Mouse (Mus musculus) myocyte (in vitro differentiated cells): ENCODE results near the gene Cenpp.

Experiments
- E2F4 ChIP-seq: IDR thresholded peaks from one replicate; pipeline ENCODE4 v1.6.1; 2011; ENCODE audit warnings: mild to moderate bottlenecking, control low read depth, moderate library complexity; ENCODE audit not compliant: insufficient read depth
- MAX ChIP-seq: IDR thresholded peaks from one replicate; pipeline ENCODE4 v1.6.1; 2011; ENCODE audit warnings: low read depth, mild to moderate bottlenecking, control low read depth
- MYOD1 ChIP-seq, 3 experiments: IDR thresholded peaks; one replicate each; pipeline ENCODE4 v1.6.1; 2011; ENCODE audit warnings: control low read depth in 2 of 3, low read depth in 2 of 3, mild to moderate bottlenecking in 2 of 3, moderate library complexity in 1 of 3; ENCODE audit not compliant: insufficient read length in 2 of 3, control insufficient read depth in 1 of 3
- SRF ChIP-seq: IDR thresholded peaks from one replicate; pipeline ENCODE4 v1.6.1; 2011; ENCODE audit warnings: low read depth; ENCODE audit not compliant: control insufficient read depth, insufficient read length
- TCF12 ChIP-seq: IDR thresholded peaks from one replicate; pipeline ENCODE4 v1.6.1; 2011; ENCODE audit warnings: mild to moderate bottlenecking, control low read depth; ENCODE audit not compliant: poor library complexity, insufficient read depth, severe bottlenecking

DNA sequence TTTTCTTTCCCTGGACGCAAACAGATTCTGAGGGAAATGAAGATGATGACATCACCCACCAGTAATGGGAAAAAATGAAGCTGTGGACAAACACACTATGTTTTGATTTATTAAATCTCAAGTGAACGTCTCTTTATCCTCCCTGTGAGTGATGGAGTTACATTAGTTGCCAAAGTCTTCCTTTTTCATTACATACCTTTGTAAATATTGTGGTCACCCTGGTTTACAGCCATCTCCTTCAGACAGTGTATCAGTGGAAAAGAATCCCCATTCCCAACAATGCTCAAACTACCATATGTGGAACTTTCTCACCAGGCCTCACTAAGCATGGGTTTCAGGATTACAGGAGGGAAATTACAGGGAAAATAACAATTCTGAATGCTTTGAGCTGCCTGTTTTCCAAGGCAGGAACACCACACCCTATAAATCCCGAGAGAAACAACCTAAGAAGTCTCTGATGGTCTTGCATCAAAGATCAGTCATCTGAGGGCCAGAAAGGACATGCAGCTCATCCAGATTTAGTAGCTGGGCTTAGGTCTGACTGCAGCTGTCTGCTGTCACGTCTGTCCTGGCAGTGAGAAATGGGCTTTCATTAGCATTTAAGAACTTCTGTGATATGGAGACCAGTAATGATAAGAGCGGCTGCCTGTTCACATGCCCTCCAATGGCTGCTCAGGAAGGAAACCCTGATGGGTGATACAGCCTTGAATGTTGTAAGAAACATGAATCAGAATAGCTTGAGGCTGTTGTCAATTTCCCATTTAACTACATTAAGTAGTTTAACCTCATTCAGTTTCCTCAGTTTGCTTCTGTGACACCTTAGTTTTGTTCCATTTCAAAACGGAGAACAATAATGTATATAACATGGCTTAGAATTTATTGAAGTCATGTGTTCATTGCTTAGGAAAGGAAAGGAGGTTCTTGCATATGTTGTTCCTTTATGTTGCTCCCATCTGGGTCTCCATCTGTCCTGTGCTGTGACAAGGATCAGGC, 159.9 kb downstream of the Cenpp start, which contains the start of gene Tes3-ps:
- TF ChIP-seq MYOD1 (IDR thresholded peaks at IDR 0.05; ENCODE audit: control insufficient read depth in 1 of 3, insufficient read length in 2 of 3, low read depth in 2 of 3) = peak; percentile 82 to 92 (median 85)
- TF ChIP-seq MAX = no peak
- TF ChIP-seq TCF12 = peak; percentile 47
- no peak for TF ChIP-seq E2F4
- TF ChIP-seq SRF = no peak
